Comparison of ENCODE assay signal across 22 mouse cellular contexts in the genomic region with DNA sequence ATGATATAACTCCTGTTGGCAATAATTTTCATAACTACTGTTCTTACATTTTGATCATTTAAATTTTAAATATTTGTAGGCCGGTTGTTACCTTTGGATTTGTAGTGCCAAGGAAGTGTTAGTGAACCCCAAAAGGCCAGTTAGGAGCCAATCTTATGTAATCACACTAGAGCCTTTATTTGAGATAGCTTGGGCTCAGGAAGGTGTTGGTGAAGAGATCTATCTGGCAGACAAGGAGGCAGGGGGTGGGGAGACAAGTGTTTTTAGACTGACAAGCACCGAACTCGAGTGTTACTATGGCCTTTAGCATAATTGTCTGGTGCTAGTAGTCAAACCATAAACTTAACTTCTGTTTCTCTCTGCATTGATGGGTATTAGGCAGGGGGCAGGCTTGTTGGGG.
DNase-seq lines count a peak whose midpoint lies in the region; ATAC-seq and TF ChIP-seq lines count a peak whose summit lies in the region.
"Had no signal": no experiment of that assay in that cellular context is flagged by ENCODE, and none has a peak within 500 bp of the region (broad histone marks: within the 10 kb centered on the region; RNA-seq: fewer than 3 reads in every experiment).

No protein-coding gene starts in this region.

- 84% methylated on average over 3 of the region's 3 CpGs for WGBS in liver, embryonic 11.5 days

- no peaks in the 10 kb centered on the region for H3K79me2 ChIP-seq in MEL (ENCODE audit: control insufficient read depth, insufficient read depth, low read length, poor library complexity)

- no peak overlapping the region for H3K9ac ChIP-seq in liver, embryonic 11.5 days (ENCODE audit: low read depth, low read length)
- H3K9ac ChIP-seq in MEL (ENCODE audit: control insufficient read depth, low read depth, low read length, poor library complexity, severe bottlenecking), result peak overlapping the region; percentile 31

- TF ChIP-seq RAD21 in MEL (IDR thresholded peaks at IDR 0.05; ENCODE audit: low read depth, low read length), result no peak

- H3K4me1 ChIP-seq in liver, embryonic 11.5 days (replicated peaks; ENCODE audit: control insufficient read depth, insufficient read depth, low read length), result no peaks in the 10 kb centered on the region
- H3K4me1 ChIP-seq in G1E (ENCODE audit: insufficient read depth, low read depth, low read length) (peaks cover 26% of the 10 kb centered on the region), MEL (ENCODE audit: control insufficient read depth in 1 of 2, insufficient read depth in 2 of 2, low read length in 2 of 2) (peaks cover 19 to 42% of the 10 kb centered on the region in 2 experiments)

- no peaks in the 10 kb centered on the region for H3K9me3 ChIP-seq in liver, embryonic 11.5 days (ENCODE audit: control insufficient read depth, low read length)
- H3K9me3 ChIP-seq in G1E (replicated peaks), result no peaks in the 10 kb centered on the region
- H3K9me3 ChIP-seq in MEL (replicated peaks; ENCODE audit: insufficient read depth, low read length), result no peaks in the 10 kb centered on the region

- H3K4me2 ChIP-seq in liver, embryonic 11.5 days, result no peak overlapping the region

- H3K36me3 ChIP-seq in liver, embryonic 11.5 days (ENCODE audit: control insufficient read depth, insufficient read depth, low read length), result no peaks in the 10 kb centered on the region
- H3K36me3 ChIP-seq in G1E (replicated peaks), result no peaks in the 10 kb centered on the region
- peaks cover 0 to 28% of the 10 kb centered on the region in 2 experiments; a peak in 2 of 4 replicates for H3K36me3 ChIP-seq in MEL (ENCODE audit: control insufficient read depth in 1 of 2, insufficient read depth in 2 of 2, low read length in 2 of 2)

- no peak for TF ChIP-seq POLR2A in MEL (IDR thresholded peaks at IDR 0.05; ENCODE audit: control insufficient read depth in 1 of 2, insufficient read depth in 1 of 2, low read depth in 1 of 2, low read length in 2 of 2, poor library complexity in 1 of 2)

- TF ChIP-seq CTCF in G1E (IDR thresholded peaks at IDR 0.05; ENCODE audit: low read depth, low read length) (no peak), MEL (IDR thresholded peaks at IDR 0.05 in 2 of 3, conservative IDR thresholded peaks at IDR 0.05 in 1 of 3; ENCODE audit: control insufficient read depth in 1 of 3, insufficient read depth in 1 of 3, low read depth in 2 of 3, low read length in 3 of 3, poor library complexity in 1 of 3, severe bottlenecking in 1 of 3) (no peak)

- ATAC-seq in liver, embryonic 11.5 days (replicated peaks; ENCODE audit: low FRiP score), result no peak
- ATAC-seq in G1E (ENCODE audit: extremely low read depth, insufficient number of reproducible peaks, low FRiP score, poor library complexity, severe bottlenecking), result peak; percentile 35; the same call in 1 of the 2 replicates
- ATAC-seq: activated CD4-positive, CD25-positive, alpha-beta regulatory T cell, adult 4 months; CD4-positive, CD25-positive, alpha-beta regulatory T cell, adult 4 months; Patski had no signal

- TF ChIP-seq EP300 in MEL (IDR thresholded peaks at IDR 0.05; ENCODE audit: low read depth in 1 of 2, low read length in 2 of 2), result peak; percentile 64 to 65; a peak in 3 of 4 replicates

- H3K27me3 ChIP-seq in liver, embryonic 11.5 days (replicated peaks; ENCODE audit: control insufficient read depth, insufficient read depth, low read length), result no peaks in the 10 kb centered on the region
- no peaks in the 10 kb centered on the region for H3K27me3 ChIP-seq in G1E (ENCODE audit: insufficient read depth, low read length)
- H3K27me3 ChIP-seq in MEL (ENCODE audit: control insufficient read depth in 1 of 2, insufficient read depth in 2 of 2, low read length in 2 of 2), result no peaks in the 10 kb centered on the region
- H3K27me3 ChIP-seq: CH12.LX, Patski had no signal

- no peak overlapping the region for H3K27ac ChIP-seq in liver, embryonic 11.5 days (ENCODE audit: low read depth, low read length)
- H3K27ac ChIP-seq in MEL (ENCODE audit: control insufficient read depth, low read depth, low read length), result peak overlapping the region; percentile 70

- no peak overlapping the region for H3K4me3 ChIP-seq in liver, embryonic 11.5 days (ENCODE audit: low read depth, low read length)
- H3K4me3 ChIP-seq in G1E (ENCODE audit: low read depth, low read length) (no peak overlapping the region), MEL (ENCODE audit: control insufficient read depth in 1 of 2, insufficient read depth in 1 of 2, low read depth in 2 of 2, low read length in 2 of 2) (peak overlapping the region; percentile 24 to 58; a peak in 3 of 4 replicates)

- DNase-seq in liver (peak; percentile 3), G1E (ENCODE audit: low spot score) (no peak), MEL (ENCODE audit: low read depth, low spot score) (peak; percentile 64)
- DNase-seq in liver, embryonic 11.5 days (ENCODE audit: low spot score), result no peak
- no peak for DNase-seq in lung, postnatal 14 days
- no peak for DNase-seq in frontal cortex, adult 2 months (ENCODE audit: extremely low spot score in 1 of 2, low spot score in 1 of 2)
- DNase-seq: adrenal gland, adult 2 months; adrenal gland, adult 8-10 months; adrenal gland, postnatal 10 days; adrenal gland, postnatal 14 days; adrenal gland, postnatal 25 days; adrenal gland, postnatal 36 days; B cell, adult 2 months; cerebellum, adult 11 months; cerebellum, adult 11-12 months; cerebellum, adult 18-20 months; cerebellum, adult 2 months; cerebellum, adult 8-10 months had no signal

TF ChIP-seq in MEL, 35 proteins besides CTCF, POLR2A, EP300 and RAD21:
- TF ChIP-seq TCF12 (IDR thresholded peaks at IDR 0.05; ENCODE audit: low read depth, low read length) (peak; percentile 61), ELF1 (IDR thresholded peaks at IDR 0.05; ENCODE audit: low read depth, low read length) (no peak), E2F4 (IDR thresholded peaks at IDR 0.05; ENCODE audit: borderline replicate concordance, low read depth, low read length) (no peak), SIN3A (IDR thresholded peaks at IDR 0.05; ENCODE audit: low read length) (no peak), MYC (IDR thresholded peaks at IDR 0.05; ENCODE audit: low read depth, low read length) (no peak), GABPA (IDR thresholded peaks at IDR 0.05; ENCODE audit: low read depth, low read length) (no peak), CHD2 (IDR thresholded peaks at IDR 0.05; ENCODE audit: low read length) (no peak), USF1 (IDR thresholded peaks at IDR 0.05; ENCODE audit: low read depth, low read length) (no peak), ETS1 (IDR thresholded peaks at IDR 0.05; ENCODE audit: low read depth, low read length) (peak; percentile 38; the same call in 1 of the 2 replicates), MXI1 (IDR thresholded peaks at IDR 0.05; ENCODE audit: low read depth, low read length) (no peak), CHD1 (IDR thresholded peaks at IDR 0.05; ENCODE audit: low read depth, low read length) (no peak), UBTF (IDR thresholded peaks at IDR 0.05; ENCODE audit: borderline replicate concordance, insufficient read depth, low read depth, low read length) (no peak)

Comparison
In these comparisons a context has a peak if more than half of its experiments do, and no peak if none do; other contexts are left out.
1. DNase-seq: peak in liver (single experiment) and MEL (single experiment); none in liver, embryonic 11.5 days (single experiment), G1E (single experiment), lung, postnatal 14 days (single experiment) and frontal cortex, adult 2 months (0 of 2).
2. H3K4me3 ChIP-seq: peak in MEL (2 of 2); none in liver, embryonic 11.5 days (single experiment) and G1E (single experiment).